Comparison of ENCODE assay signal across 12 mouse cellular contexts in the genomic region with DNA sequence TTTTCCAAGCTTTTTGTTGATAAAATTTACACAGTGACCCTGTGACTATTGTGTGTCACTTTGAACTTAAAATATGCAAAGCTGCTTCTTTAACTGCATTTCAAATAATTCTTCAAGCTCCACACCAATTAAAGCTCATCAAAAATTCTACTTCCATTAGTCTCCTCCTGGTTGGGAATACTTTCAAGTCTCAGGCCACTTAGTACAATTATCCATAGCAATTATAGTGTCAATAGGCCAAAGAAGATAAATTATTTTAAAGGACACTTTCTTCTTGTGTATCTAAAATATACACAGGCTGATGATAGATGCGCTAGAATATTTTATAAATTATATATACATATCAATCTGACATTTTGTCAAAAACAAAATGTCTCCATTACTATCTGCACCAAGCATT.
"Had no signal": no experiment of that assay in that cellular context is flagged by ENCODE, and none has a peak within 500 bp of the region (broad histone marks: within the 10 kb centered on the region; RNA-seq: fewer than 3 reads in every experiment).

No protein-coding gene starts in this region.

- H3K27ac ChIP-seq: kidney, embryonic 15.5 days; left cerebral cortex, adult 2 months; limb, embryonic 10.5 days; liver, embryonic 15.5 days; neural tube, embryonic 13.5 days had no signal

- H3K9me3 ChIP-seq: kidney, embryonic 15.5 days; limb, embryonic 10.5 days; liver, embryonic 15.5 days; neural tube, embryonic 13.5 days had no signal

- H3K36me3 ChIP-seq: kidney, embryonic 15.5 days; limb, embryonic 10.5 days; liver, embryonic 15.5 days; neural tube, embryonic 13.5 days had no signal

- H3K4me3 ChIP-seq: kidney, embryonic 15.5 days; left cerebral cortex, adult 2 months; limb, embryonic 10.5 days; liver, embryonic 15.5 days; neural tube, embryonic 13.5 days had no signal

- H3K4me1 ChIP-seq: kidney, embryonic 15.5 days; limb, embryonic 10.5 days; liver, embryonic 15.5 days had no signal

- H3K27me3 ChIP-seq: kidney, embryonic 15.5 days; liver, embryonic 15.5 days had no signal

- DNase-seq: kidney, postnatal 25 days; lung, embryonic 14.5 days; lung, postnatal 10 days; lung, postnatal 4 days; right cerebral cortex, postnatal 14 days; thymus, postnatal 36 days had no signal

- H3K4me2 ChIP-seq: kidney, embryonic 15.5 days; liver, embryonic 11.5 days; liver, embryonic 15.5 days; lung, embryonic 14.5 days; neural tube, embryonic 13.5 days had no signal

- H3K9ac ChIP-seq: kidney, embryonic 15.5 days; liver, embryonic 15.5 days; lung, embryonic 14.5 days; neural tube, embryonic 13.5 days had no signal
